Comparison of ENCODE assay signal across 8 mouse cellular contexts in the genomic region with DNA sequence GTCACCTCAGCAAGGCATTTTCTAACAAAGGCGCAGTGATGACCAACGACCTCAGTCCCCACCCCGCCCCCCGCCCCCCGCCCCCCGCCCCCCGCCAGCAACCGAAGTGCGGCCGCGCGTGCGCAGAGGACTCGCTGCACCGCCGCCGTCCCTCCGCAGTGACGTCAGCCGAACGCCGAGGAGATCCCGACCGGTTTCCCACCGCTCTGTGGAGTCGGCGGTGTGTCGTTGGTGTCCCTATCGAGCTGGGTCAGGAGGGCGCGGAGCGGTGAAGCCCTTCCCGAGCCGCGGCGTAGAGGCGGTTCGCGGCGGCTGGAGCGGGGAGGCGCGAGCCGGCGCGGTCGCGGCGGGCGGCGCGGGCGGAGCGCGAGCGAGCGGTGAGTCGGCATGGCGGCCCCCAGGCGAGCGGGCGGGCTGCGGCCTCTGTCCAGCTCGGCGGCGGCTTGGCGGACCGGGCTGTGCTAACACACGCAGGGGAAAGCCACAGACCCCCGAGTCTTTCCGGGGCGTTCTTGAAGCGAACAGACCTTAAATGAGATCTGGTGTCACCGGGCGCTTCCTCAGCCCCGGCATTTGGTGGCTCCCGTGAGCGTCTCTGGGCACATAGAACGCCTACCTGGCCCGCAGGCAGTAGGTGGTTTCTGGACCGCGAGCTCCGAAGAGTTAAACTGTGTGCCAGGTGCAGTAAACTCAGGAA. TPM values are rescaled to one million over a fixed set of nuclear protein-coding genes. Genes with fewer than 3 reads are reported as not detected.
A peak's percentile ranks its signal among the peaks of the same experiment; 100 is the strongest.
DNase-seq lines count a peak whose midpoint lies in the region; ATAC-seq lines count a peak whose summit lies in the region.

TSS of gene BC005561 (plus strand) at position 158 of the 697 bp plus-strand sequence.

- peak within 1 kb of the TSS; percentile 73 for H3K4me2 ChIP-seq in hindbrain, embryonic 13.5 days

- H3K4me3 ChIP-seq in hindbrain, embryonic 13.5 days: peak within 1 kb of the TSS; percentile 79

- peaks cover 17% of the 10 kb centered on the region for H3K4me1 ChIP-seq in hindbrain, embryonic 13.5 days (replicated peaks)

- H3K27me3 ChIP-seq in hindbrain, embryonic 13.5 days: no peaks in the 10 kb centered on the region

- peaks cover 27% of the 10 kb centered on the region for H3K36me3 ChIP-seq in hindbrain, embryonic 13.5 days

- peak within 1 kb of the TSS; percentile 94 for H3K27ac ChIP-seq in hindbrain, embryonic 13.5 days

- peak; percentile 86 for DNase-seq in Muller cell, postnatal 12 days (ENCODE audit: inconsistent ontology term)
- DNase-seq in cerebellum, adult 9-11 months: peak; percentile 84
- peak; percentile 57 to 85 for DNase-seq in frontal cortex, postnatal 10 days (ENCODE audit: low spot score in 2 of 2)
- DNase-seq in layer of hippocampus, postnatal 25 days (ENCODE audit: extremely low spot score in 1 of 2, low spot score in 1 of 2): peak; percentile 80 to 87
- peak; percentile 81 for DNase-seq in lung, postnatal 25 days (ENCODE audit: low spot score)
- DNase-seq in retina, embryonic 14.5 days (ENCODE audit: low spot score): peak; percentile 90
- peak; percentile 89 for DNase-seq in thymus, postnatal 4 days

- ATAC-seq in hindbrain, embryonic 13.5 days (ENCODE audit: low FRiP score): peak; percentile 95

- peak within 1 kb of the TSS; percentile 90 for H3K9ac ChIP-seq in hindbrain, embryonic 13.5 days

- no peaks in the 10 kb centered on the region for H3K9me3 ChIP-seq in hindbrain, embryonic 13.5 days

- WGBS in hindbrain, embryonic 13.5 days: 0% methylated on average over 82 of the region's 83 CpGs

RNA-seq across cellular contexts. Expression of gene BC005561, which starts in this region (rescaled TPM):
- polyA plus RNA-seq in hindbrain, embryonic 13.5 days (2015; fragmentation: Nextera tagmentation; extraction: Ambion mirVana): 14.6 and 14.7 TPM in 2 replicates
- 10 to 100 TPM; 10.2 to 15.5 TPM for total RNA-seq in layer of hippocampus, postnatal 25 days (2021)

Comparison
In these comparisons a context has a peak if more than half of its experiments do, and no peak if none do; other contexts are left out.
1. Peak in every context shown above with its lines: DNase-seq, ATAC-seq, H3K4me3 ChIP-seq and H3K27ac ChIP-seq.